Mouse (Mus musculus): ENCODE measurements at regions not wholly inside any gene's neighbourhood (a gene's known extent, or its start where the extent isn't known, plus 50 kb on each side); places are given as distances from the start of the nearest gene placed in this dataset.

DNA sequence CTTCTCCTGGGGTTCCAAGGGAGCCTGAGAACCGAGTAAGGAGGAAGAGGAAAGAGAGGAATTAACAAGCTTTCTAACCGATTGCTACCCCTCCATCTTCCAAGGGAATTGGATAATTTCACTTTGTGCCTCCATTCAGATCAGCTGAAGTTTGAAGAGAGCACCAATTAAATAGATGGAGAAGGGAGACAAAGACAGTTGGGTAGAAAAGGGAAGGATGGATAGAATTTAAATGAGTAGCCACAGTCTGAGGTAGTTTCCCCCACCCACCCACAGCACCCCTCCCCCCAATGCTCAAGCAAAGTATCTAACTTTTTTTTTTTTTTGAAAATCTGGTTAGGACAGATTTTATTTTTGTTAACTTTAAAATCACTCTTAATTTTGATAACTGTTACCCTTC, 87.2 kb upstream of the Slc7a11 start:
- DNase-seq (ENCODE audit: low read depth, low spot score) = no peak

DNA sequence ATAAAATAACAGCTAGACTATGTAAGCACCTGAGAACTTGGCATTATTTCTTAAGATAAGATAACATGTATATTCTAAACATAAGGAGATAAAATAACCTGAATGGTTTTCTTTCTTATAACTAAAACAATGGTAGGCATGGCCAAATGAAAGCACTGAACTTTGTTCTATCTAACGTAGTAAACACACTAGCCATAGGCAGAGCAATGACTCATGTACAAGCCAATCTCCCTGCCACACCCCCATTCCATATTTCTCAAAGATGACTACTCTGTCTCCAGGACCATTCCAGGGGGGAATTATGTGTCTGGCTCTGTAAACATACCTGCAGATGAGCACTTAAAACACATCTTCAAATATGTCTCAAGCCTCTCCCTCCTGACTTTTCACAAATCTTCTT, 80.6 kb upstream of the Slc7a11 start:
- no peak for DNase-seq (ENCODE audit: low read depth, low spot score)

DNA sequence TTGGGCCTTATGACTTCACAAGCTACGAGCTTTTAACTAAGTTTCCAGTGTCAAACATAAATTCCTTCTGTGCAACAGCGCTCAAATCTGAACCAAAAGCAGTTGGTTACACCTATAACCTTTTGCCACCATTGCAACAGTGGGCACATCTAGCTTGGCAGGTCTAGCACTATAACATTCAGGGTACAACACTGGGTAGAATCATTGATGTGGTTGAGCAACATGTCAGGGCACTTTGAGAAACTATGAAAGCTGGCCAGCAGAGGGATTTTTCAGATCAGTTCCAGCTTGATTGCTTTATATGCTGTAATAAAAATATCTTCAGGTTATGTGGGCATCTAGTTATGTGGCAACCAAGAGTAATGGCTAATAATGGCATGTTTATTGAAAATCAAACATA, 63.8 kb upstream of the Slc7a11 start:
- DNase-seq (ENCODE audit: low read depth, low spot score) = no peak
